ENCODE assay signal across 24 mouse cellular contexts in genomic region chr6:50525846-50526245, GRCm38 (mm10). TPM values are rescaled to one million over a fixed set of nuclear protein-coding genes. Genes with fewer than 3 reads are reported as not detected.
DNase-seq lines count a peak whose midpoint lies in the region; ATAC-seq lines count a peak whose summit lies in the region.
"Had no signal": no experiment of that assay in that cellular context is flagged by ENCODE, and none has a peak within 500 bp of the region (broad histone marks: within the 10 kb centered on the region; RNA-seq: fewer than 3 reads in every experiment).

No protein-coding gene starts in this region.

- peak; percentile 73 for DNase-seq in heart, embryonic 10.5 days (ENCODE audit: low spot score)
- DNase-seq in testis, postnatal 14 days (ENCODE audit: low spot score) = peak; percentile 36
- no peak for DNase-seq in testis, postnatal 10 days (ENCODE audit: low spot score)
- DNase-seq in retina, embryonic 14.5 days (ENCODE audit: low spot score) = peak; percentile 41
- no peak for DNase-seq in layer of hippocampus, adult 8-10 months (ENCODE audit: low spot score in 2 of 2)
- no peak for DNase-seq in left cerebral cortex, adult 18-20 months (ENCODE audit: low spot score in 2 of 2)
- DNase-seq: adrenal gland, adult 2 months; adrenal gland, postnatal 14 days; B cell, adult 2 months; cerebellum, adult 11 months; cerebellum, adult 2 months; cerebellum, postnatal 25 days; forebrain, postnatal 0 days; gastrocnemius, adult 2 months; gastrocnemius, postnatal 14 days; heart, adult 18-20 months; heart, postnatal 14 days had no signal

- WGBS in heart, embryonic 10.5 days = 84% methylated on average over 8 of the region's 8 CpGs
- 84% methylated on average over 8 of the region's 8 CpGs for WGBS in heart, embryonic 11.5 days (ENCODE audit: insufficient replicate concordance)

- no peak overlapping the region for H3K4me2 ChIP-seq in heart, embryonic 11.5 days
- H3K4me2 ChIP-seq: embryonic facial prominence, embryonic 12.5 days; embryonic facial prominence, embryonic 15.5 days; heart, embryonic 13.5 days; hindbrain, embryonic 14.5 days had no signal

- H3K36me3 ChIP-seq in heart, embryonic 10.5 days = no peaks in the 10 kb centered on the region
- no peaks in the 10 kb centered on the region for H3K36me3 ChIP-seq in heart, embryonic 11.5 days (ENCODE audit: control insufficient read depth, insufficient read depth, low read length)
- H3K36me3 ChIP-seq: embryonic facial prominence, embryonic 12.5 days; embryonic facial prominence, embryonic 15.5 days; heart, embryonic 13.5 days had no signal

- no peaks in the 10 kb centered on the region for H3K9me3 ChIP-seq in heart, embryonic 10.5 days
- H3K9me3 ChIP-seq in heart, embryonic 11.5 days (replicated peaks; ENCODE audit: control insufficient read depth, low read length) = no peaks in the 10 kb centered on the region
- H3K9me3 ChIP-seq: embryonic facial prominence, embryonic 12.5 days; embryonic facial prominence, embryonic 15.5 days; heart, embryonic 13.5 days had no signal

- no peak overlapping the region for H3K4me3 ChIP-seq in heart, embryonic 10.5 days
- H3K4me3 ChIP-seq in heart, embryonic 11.5 days (ENCODE audit: low read depth, low read length) = no peak overlapping the region
- H3K4me3 ChIP-seq: embryonic facial prominence, embryonic 12.5 days; embryonic facial prominence, embryonic 15.5 days; gastrocnemius, adult 2 months; heart, embryonic 13.5 days had no signal

- peaks cover 6% of the 10 kb centered on the region; the same call in 1 of the 2 replicates for H3K4me1 ChIP-seq in heart, embryonic 10.5 days
- no peaks in the 10 kb centered on the region for H3K4me1 ChIP-seq in heart, embryonic 11.5 days (ENCODE audit: control insufficient read depth, insufficient read depth, low read length)
- H3K4me1 ChIP-seq: embryonic facial prominence, embryonic 12.5 days had no signal

- peaks cover 3% of the 10 kb centered on the region; the same call in 1 of the 2 replicates for H3K27me3 ChIP-seq in heart, embryonic 10.5 days (ENCODE audit: insufficient read depth, poor library complexity, severe bottlenecking)
- no peaks in the 10 kb centered on the region for H3K27me3 ChIP-seq in heart, embryonic 11.5 days (ENCODE audit: control insufficient read depth, insufficient read depth, low read length)
- H3K27me3 ChIP-seq: embryonic facial prominence, embryonic 12.5 days; embryonic facial prominence, embryonic 15.5 days; heart, embryonic 13.5 days had no signal

- no peak for ATAC-seq in heart, embryonic 11.5 days (replicated peaks; ENCODE audit: insufficient number of reproducible peaks, low FRiP score, low TSS enrichment)
- ATAC-seq: forebrain, embryonic 14.5 days had no signal

- H3K27ac ChIP-seq in heart, embryonic 10.5 days = no peak overlapping the region
- no peak overlapping the region for H3K27ac ChIP-seq in heart, embryonic 11.5 days (ENCODE audit: low read depth, low read length)
- H3K27ac ChIP-seq: embryonic facial prominence, embryonic 12.5 days; embryonic facial prominence, embryonic 15.5 days; gastrocnemius, adult 2 months; heart, embryonic 13.5 days; hindbrain, embryonic 14.5 days; hindbrain, postnatal 0 days had no signal

- H3K9ac ChIP-seq in heart, embryonic 11.5 days (ENCODE audit: low read depth, low read length) = no peak overlapping the region
- H3K9ac ChIP-seq: embryonic facial prominence, embryonic 12.5 days; embryonic facial prominence, embryonic 15.5 days; forebrain, postnatal 0 days; heart, embryonic 13.5 days; hindbrain, embryonic 14.5 days had no signal

RNA-seq across cellular contexts. Expression of gene Cycs, which starts 40.5 kb away (rescaled TPM):
- polyA plus RNA-seq in heart, embryonic 10.5 days (2016; fragmentation: Nextera tagmentation; extraction: Ambion mirVana) = 149 and 180 TPM in 2 replicates
- polyA plus RNA-seq in heart, embryonic 11.5 days (2014; fragmentation: Nextera tagmentation; extraction: Ambion mirVana) = 168 and 176 TPM in 2 replicates
- 10 to 100 TPM; 36.4 to 45.7 (median 39.8) TPM for total RNA-seq in layer of hippocampus, adult 8-10 months (2022)
- total RNA-seq in left cerebral cortex, adult 18-20 months (2021) = 10 to 100 TPM; 42.4 to 43.2 TPM

Comparison
In these comparisons a context has a peak if more than half of its experiments do, and no peak if none do; other contexts are left out.
1. DNase-seq: peak in heart, embryonic 10.5 days (single experiment), testis, postnatal 14 days (single experiment) and retina, embryonic 14.5 days (single experiment); none in testis, postnatal 10 days (single experiment), layer of hippocampus, adult 8-10 months (0 of 2) and left cerebral cortex, adult 18-20 months (0 of 2).